Mouse (Mus musculus) naive thymus-derived CD4-positive, alpha-beta T cell, adult 2 months (primary cell): ENCODE data around the gene Trp53rka.
"Not testable (repeated sequence)": the region's sequence is repeated elsewhere in the genome, so short reads cannot be mapped to it uniquely, and the experiment has no call there.

Source experiments
- DNase-seq: peaks from one replicate; pipeline ENCODE4 v3.0.0-alpha.2; 2011; ENCODE audit warnings: low read depth

Gene Trp53rka

DNA sequence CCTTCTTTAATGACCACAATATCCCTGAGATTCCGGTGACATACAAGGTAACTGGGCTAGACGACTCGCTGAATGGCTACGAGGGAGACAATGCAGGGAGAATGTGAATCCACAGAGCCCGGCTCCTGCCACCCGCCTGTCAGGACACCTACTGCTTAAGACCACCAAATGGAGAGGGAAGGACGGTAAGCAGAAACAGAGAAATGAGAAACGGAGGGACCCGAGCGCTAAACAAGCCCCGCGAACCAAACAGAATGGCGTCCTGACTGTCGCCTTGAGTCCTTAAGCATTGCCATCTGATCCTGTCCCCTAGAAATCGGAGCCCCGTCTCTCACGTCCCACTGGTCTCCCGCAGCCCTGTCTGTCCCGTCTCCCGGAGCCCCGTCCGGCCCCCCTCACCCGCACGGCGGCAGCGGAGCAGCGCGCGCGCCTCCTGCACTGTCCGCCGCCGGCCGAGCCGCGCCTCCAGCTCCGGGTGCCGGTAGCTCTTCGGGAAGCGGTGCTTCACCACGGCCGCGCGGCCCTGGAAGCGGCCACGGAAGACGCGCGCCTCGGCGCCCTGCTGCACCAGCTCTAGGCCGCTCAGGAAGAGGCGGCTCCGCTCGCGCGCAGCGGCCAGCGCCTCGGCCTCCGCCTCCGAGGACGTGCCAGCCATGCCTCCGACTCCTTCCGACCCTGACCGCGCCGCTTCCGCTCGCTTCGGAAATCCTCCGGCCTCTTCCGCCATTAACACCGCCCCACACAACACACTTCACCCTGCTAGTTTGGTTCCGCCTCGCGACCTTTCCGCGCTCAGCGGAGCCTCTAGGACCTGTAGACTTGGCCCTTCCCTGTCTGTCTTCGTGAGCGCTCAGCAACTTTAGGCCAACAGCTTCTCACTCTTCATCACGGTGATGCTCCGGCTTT, at the start of gene Trp53rka:
Trp53rka (minus strand) TSS at position 677 of the 906 bp plus-strand sequence.
- DNase-seq: peak; percentile 74

DNA sequence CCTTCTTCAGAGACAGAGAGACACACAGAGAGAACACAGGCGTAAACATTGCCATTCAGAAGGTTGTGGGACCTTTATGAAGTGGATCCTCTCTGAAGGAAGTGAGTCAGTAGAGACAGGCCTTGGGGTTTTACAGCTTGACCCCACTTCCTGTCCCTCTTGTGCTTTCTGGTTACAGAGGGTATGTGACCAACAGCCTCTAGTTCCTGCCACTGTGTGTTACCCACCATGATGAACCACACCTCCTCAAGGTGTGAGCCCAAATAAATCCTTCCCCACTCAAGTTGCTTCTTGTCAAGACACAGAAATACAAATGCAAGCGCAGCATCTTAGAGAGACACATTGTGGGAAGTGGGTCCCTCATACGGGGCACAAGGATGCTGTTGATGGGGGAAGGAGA, 47.9 kb upstream of the Trp53rka start:
- peak; percentile 6 for DNase-seq

DNA sequence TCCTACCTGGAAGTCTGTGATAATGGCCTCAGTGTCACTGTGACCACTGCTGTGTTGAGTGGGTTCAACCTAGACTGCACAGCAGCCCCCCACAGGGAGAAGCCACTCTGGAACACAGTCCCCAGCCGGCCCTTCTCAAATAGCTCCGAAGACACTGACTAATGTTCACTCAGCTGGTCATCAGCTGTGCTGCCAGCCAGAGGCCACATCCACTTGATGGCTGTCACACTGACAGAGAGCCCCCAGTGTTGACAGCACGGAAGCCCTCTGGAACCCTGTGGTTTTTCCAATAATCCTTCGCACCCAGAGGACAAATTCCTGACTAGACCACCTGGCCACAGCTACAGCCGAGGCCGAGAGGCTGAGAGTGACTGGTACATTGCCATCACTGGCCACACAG, 40.7 kb upstream of the Trp53rka start:
- no peak for DNase-seq

DNA sequence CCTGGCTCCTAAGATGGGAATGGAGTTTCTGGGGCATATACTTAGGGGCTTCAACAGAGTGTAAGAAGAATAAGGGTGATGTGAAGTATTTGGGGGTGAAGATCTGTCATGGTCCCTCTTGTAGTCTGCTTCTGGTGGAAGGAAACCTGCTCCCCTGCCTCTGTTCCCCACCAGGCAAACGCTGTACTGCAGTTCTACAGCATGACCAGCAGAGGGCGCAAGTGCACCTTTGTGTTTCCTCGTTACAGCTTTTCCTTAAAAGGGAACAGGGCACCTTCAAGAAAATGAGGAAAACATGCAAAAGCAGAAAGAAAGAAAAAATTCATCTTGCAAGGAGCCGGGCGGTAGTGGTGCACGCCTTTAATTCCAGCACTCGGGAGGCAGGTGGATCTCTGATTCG, 36.0 kb upstream of the Trp53rka start:
- peak; percentile 67 for DNase-seq

DNA sequence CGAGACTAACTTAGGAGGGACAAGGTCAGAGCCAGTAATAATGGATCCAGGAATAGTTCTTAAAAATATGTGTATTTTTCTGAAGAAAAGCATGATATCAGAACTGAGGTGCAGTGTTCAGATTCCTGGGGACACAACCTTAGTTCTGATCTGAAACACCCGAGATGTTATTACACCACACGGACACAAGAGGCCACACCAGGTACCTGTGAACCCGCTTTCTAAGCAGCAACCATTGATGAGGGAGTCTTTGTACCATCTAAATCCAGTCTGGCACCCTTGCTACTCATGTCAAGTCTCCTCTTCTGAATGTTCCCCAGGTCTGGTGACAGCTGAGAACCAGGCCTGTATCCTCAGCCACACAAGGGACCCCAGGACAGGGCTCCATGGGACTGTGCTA, 32.5 kb upstream of the Trp53rka start:
- no peak for DNase-seq

DNA sequence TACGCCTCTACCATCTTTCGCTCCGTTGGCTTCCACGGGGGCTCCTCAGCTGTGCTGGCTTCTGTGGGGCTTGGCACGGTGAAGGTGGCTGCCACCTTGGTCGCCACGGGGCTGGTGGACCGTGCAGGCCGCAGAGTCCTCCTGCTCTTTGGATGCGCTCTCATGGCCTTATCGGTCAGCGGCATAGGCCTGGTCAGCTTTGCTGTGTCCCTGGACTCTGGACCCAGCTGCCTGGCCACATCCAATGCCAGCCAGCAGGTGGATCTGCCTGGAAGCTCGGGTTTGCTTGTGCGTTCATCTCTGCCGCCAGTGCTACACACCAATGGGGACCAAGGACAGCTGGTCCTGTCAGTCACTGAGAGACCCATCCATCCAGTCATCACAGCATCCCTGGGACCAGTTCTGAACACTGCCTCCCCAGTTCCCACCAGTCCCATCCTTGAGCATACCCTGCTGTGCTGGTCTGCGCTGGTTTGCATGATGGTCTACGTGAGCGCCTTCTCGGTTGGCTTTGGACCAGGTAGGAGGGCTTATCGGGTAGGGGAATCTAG, 22.1 kb upstream of the Trp53rka start:
- DNase-seq: no peak

DNA sequence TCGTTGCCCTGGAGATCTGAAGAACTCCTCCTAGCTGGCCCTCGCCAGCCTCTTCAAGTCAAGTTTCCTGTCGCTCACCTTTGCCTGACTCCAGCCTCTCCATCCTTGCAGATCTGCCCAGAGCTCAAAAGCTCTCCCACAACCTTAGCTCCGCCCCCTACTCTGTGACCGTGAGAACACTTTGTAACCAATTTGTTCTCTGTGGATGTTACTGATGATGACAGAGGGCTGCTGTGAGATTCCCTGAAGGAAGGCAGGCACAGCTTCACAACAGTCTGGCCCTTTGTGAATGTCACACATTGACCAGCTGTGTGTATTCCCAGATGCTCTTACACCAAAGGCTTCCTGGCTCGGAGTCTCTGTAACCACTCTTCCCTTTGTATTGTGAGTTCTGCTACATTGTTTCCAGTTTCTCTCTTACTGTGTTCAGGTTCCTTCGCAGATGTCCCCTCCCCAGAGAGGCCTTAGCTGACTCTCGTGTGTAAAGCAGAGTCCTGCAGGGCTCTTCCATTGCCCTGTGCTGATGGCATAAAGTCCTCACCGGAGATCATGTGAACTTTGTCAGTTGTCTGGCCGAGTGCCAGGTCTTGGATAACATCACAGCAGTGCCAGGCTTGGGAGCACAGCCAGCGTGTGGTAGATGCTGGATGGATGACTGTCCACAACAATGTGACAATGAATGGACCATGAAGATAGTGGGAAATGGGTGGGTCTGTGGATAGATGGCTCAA, 19.9 kb upstream of the Trp53rka start:
- no peak for DNase-seq

DNA sequence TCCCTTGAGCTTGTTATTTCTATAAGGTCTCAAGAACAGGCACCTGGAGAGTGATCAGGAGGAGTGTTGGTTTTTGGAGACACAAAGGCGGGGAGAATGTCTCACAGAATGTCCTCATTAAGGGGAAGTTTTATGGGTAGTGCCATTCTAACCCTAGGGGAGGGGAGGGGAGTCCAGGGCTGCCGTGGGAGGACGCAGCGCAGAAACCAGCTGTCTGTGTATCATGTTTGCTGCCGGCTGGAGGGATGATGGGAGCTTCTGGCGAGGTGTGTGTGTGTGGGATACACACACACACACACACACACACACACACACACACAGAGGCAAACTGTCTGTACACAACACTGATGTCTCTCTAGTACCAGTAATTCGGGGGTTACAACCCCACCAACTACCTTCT, 19.3 kb upstream of the Trp53rka start:
- no peak for DNase-seq

DNA sequence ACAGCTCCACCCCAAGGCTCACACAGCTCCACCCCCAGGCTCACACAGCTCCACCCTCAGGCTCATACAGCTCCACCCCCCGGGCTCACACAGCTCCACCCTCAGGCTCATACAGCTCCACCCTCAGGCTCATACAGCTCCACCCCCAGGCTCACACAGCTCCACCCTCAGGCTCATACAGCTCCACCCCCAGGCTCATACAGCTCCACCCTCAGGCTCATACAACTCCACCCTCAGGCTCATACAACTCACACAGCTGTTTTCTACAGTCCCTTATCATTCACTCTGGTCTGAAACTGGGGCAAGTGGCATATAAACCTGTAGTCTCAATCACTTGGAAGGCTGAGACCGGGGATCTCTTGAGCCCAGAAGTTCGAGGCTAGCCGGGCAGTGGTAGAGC, 18.4 kb upstream of the Trp53rka start:
- not testable (repeated sequence) for DNase-seq

DNA sequence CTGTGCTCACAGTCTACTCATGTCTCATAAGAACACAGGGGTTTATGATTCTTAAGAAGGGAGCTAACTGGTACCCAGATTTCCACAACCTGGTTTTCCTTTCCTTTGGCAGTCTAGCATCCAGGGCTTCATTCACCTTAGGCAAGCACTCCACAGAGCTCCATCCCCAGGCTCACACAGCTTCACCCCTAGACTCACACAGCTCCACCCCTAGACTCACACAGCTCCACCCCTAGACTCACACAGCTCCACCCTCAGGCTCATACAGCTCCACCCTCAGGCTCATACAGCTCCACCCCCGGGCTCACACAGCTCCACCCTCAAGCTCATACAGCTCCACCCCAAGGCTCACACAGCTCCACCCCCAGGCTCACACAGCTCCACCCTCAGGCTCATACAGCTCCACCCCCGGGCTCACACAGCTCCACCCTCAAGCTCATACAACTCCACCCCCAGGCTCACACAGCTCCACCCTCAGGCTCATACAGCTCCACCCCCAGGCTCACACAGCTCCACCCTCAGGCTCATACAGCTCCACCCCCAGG, 17.9 kb upstream of the Trp53rka start:
- DNase-seq: not testable (repeated sequence)

DNA sequence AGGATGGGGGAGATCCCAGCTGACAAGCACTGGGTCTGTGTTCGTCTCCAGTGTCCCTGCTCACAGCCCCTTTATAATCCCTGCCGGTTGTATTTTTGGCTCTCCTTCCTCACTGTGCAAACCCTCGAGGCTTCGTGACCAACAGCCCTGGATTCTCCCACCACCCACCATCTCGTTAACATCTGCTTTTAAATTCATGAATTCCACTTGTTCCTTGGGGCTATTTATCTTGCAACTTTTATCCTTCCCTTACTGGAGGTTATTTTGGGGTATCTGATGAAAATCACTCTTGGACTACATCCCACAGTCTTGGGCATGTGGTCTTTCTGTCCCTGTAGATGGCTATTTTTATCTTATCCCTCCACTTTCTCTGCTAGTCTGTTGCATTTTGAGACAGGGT, 17.3 kb upstream of the Trp53rka start:
- no peak for DNase-seq

DNA sequence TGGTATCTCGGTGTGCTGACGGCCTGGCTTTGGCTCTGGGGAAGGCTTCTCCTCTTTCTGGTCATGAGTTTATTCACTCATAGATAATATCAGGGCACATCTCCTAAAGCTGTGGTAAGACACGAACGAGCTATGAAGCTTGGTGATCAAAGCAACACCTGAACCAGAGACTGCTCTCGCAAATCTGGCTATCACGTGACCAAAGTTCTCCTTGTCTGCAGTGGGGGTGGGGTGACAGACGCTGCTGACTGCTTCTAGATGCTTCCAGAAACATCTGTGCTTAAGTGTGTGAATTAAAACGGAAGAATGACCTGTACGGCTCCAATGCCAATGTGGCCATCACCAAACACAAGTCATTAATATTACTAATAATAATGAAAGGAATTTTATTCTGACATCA, 16.6 kb upstream of the Trp53rka start:
- DNase-seq: peak; percentile 49

DNA sequence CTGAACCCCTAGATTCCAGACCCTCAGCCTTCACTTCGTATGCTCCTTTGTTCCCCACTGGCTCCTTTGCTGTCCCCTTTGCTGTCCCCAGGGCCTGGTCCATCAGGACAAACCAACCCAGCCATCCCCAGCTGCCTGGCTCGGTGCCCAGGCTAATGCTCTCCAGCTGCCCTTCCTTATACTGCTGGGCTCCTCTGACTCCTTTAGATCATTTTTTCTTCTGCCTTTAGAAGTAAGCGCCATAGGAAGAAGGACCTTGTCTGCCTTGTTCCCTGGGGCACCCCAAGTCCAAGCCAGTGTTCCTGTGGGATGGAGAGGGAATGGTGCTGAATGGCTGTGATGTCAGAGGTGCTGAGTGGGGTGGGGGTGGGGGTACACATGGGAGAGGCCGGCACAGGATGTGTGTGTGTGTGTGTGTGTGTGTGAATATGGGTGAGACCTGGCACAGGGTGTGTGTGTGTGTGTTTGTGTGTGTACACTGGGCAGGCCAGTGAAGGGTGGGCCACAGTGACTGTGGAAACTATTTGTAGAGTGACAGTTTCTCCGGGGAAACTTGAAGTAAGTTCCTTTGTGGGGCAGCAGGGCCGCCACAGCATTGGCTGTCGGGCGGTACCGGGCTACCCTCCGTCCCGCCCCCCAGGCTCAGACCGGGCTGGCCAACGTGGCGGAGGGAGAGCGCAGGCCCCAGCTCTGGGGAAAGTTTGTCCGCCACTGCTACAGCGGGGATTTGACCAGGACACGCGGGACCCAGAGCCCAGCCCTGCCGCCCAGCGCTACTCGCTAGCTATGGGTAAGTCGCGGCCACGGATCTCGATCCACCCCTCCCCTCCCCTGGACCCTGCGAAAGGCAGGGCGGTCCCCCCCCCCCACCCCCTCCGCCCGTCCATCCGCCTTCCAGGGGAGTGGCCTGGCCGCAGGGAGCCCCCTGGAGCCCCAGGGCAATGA, 10.4 kb upstream of the Trp53rka start, which contains the start of gene Slc2a10:
Slc2a10 (plus strand) TSS at position 529 of the 945 bp plus-strand sequence.
- DNase-seq: no peak

DNA sequence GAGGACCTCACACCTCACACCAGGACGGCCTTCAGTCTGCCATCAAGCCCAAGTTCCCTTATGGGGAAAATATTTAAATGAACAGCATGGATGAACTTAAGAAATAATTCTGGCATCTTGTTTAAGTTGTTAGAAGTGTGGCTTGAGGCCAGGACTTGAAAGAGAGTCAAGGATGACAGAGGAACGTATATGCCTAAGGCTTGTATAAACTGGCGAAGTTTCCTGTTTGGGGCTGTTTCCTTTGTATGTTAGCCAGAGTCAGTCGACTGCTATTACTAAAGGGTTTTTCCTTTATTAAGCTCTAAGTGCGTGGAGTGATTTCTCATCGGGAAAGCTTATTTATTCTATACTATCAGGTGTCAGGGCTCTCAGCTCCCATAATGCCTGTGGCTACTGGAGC, 5.7 kb upstream of the Trp53rka start:
- no peak for DNase-seq

DNA sequence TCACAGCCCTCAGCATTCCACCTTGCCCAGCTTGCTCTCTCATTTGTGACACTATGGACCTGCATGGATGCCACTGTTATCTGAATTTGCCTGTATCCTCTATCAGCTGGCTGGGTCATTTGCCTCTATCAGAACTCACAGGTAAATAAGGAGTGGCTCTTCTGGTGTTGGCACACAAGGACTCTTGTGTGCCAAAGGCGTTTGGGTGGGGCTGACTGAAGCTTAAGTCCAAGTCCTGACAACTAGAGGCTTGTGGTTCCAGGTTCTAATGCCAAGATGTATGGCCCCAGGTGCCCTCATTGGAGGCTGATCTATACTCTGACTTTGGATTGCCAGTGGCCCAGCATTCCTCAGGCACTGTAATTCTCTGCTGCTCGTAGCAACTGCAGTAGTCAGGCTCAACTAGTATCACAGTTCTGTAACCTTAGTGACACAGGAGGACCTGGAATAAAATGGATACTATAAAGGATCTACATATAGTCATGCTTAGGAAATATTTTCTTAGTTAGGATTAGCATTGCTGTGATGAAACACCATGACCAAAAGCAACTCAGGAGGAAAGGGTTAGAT, 4.7 kb upstream of the Trp53rka start:
- no peak for DNase-seq

DNA sequence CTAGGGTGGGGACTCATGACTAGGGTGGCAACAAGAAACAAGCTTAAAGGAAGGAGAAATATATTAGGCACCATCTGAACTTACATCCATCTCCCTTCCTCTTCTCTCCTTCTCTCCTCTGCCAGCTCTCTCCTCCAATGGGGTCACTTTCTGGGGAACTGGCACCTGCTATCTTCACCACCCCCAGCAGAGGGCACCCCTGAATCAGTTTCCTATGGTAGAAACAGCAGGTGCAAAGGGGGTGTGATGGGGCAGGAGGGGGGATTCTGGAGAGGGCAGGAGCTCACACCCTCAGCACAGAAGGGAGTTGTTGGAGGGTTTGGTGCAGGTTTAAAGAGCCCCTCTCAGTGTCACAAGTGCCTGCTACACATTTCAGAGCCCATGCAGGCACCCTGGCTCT, 3.1 kb upstream of the Trp53rka start:
- peak; percentile 80 for DNase-seq

DNA sequence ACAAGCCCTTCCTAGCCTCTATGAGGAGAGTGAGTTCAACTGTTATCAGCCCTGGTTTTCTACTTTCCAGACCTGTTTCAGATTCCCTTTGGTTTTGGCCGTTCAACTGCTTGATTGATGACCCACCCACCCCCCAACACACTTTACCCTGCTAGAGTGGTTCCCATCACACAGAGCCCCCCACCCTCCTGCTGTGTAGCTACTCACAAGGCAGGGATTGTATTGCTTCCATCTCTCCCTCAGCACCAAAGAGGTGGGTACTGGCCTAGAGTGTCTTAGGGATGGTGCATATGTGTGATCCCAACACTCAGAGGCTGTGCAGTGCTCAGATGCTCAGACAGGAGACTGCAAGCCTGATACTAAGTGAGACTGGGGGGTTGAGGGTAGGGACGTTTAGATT, 1.4 kb upstream of the Trp53rka start:
- DNase-seq: no peak

DNA sequence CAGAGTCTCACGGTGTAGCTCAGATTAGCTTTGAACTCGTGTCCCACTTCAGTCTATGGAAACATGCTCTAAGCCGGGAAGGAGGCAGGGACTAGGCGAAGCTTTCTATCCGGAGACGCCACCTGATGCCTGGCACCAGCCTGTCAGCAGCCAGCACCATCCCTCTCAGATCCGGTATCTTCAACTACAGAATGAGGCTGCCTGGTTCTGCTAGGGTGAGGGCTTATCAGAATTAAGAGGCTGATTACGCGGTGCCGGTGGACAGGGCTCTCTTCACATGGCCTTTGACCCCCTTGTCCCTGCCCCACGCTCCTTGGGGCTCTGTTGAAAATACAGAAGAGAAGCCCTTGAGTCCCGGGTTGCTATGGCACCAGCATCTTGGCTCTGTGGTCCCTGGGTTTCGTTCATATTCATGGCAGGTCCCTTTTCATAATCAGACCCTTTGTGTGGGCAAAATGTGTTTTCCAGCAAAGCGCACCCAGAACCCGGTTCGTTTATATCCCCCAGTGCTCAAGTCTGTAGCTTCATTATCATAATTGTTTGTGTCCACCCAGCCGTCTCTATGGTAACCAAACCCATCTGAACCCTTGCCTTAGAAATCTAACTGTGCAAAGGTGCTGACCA, 575 bp upstream of the Trp53rka start:
- no peak for DNase-seq

DNA sequence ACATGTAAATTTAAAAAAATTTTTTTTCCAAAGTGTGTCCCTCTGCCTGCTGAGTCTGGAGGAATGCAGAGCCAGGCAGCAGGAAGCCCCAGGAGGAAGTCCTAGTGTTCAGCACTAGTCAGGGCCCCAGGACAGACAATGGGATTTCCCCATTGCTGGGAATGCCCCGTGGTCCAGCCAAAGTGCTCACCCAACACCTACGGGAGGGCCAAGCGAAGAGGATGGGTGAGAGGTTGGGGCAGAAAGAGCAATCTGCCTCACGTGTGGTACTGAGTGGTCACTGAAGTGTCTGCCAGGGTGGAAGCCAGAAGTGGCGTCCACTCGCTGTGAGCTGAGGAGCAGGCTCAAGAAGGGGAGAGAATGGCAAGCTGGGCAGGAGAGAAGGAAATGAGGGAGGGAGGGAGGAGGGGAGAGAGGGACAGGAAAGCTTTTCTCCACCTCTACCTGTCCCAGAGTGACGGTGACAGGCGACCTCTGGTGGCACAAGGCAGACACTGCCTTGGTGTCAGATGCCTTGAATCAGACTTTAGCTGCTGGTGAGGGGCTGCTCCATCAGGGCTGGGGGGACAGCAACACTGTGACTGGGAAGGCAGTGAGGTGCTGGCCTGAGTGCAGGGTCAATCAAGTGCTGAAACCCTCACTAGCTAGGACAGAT, 6.1 kb downstream of the Trp53rka start:
- peak; percentile 78 for DNase-seq

DNA sequence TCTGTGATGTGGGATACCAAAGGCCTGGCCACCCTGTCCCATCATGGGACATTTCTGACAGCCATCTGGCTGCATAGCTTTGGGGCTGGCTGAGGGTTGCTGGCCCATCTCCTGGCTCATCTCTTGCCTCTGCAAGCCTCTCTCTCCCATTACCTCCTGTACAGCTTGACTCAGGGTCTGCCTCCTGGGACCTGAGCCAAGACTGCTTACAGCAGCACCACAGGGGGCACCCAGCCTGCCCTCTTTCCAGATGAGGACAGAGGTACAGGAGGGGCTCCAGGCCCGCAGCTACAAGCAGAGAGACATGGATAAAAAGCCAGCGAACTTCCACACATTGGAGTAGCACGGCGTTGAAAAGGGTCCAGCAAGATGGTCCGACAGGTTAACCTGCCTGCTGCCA, 6.7 kb downstream of the Trp53rka start:
- DNase-seq: no peak
